Mouse (Mus musculus) embryo, embryonic 9.5 days (tissue): ENCODE measurements around the gene Slc41a1.
"Not testable (repeated sequence)": the region's sequence is repeated elsewhere in the genome, so short reads cannot be mapped to it uniquely, and the experiment has no call there.

Experiments used
- DNase-seq: peaks from one replicate; pipeline ENCODE4 v3.0.0-alpha.2; 2017; ENCODE audit errors: extremely low spot score

The Slc41a1 gene

GRCm38 (mm10) chr1:131827207-131827786, at the start of gene Slc41a1:
TSS of gene Slc41a1 (plus strand) at chr1:131827493.
- DNase-seq, result no peak

DNA sequence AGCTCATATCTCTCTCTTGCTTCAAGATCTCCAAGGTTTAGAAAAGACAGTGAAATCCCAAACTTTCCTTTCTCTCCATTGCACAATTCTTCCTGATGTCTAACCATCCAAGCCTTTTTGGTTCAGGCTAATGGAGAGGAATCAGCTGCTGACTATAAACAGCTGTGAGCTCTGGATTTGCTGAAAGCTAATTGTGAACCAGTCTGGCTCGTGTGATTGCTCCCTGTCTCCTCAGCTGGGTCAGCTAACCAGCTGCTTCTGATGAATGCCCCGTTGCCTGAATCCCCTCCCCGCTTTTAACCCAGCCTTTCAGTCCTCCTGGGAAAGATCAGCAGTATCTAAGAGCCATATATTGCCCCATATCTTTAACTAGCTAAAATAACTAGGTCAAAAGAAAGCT, 32.7 kb upstream of the Slc41a1 start:
- no peak for DNase-seq

DNA sequence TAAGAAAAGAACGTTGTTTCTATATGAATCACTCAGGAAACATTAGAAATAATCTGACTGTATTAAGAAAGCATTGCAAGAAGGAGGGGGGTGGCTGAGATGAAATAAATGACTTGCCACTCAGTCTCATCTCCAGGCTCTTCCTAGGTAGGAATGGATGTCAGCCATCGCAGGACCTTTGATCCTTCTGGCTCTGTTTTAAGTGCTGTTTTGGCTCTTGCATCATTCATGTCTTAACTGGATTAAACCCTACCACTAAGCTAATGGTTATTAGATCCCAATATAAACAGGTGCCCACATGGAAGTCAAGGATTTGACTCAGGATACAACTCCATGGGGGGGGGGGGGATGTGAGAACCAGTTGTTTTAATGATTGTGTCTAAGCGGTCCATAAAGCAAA, 32.1 kb upstream of the Slc41a1 start:
- no peak for DNase-seq

GRCm38 (mm10) chr1:131797202-131797909, 29.9 kb upstream of the Slc41a1 start, which contains the start of gene Pm20d1:
TSS of gene Pm20d1 (plus strand) at chr1:131797381.
- peak; percentile 65 for DNase-seq

DNA sequence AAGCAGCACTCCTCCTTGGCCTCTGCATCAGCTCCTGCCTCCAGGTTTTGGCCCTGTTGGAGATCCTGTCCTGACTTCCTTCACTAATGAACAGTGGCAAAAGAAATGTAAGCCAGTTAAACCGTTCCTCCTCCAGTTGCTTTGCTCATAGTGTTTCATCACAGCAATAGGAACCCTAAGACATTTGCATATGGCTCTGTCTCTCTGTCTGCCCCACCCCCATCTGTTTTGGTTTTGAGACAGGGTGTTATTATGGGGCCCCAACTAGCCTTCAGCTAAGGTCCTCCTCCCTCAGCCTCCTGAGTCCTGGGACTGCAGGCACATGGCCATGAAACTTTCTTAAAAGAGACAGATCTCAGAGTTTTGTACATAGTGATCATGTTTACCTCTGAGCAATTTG, 27.3 kb upstream of the Slc41a1 start:
- DNase-seq, result no peak

DNA sequence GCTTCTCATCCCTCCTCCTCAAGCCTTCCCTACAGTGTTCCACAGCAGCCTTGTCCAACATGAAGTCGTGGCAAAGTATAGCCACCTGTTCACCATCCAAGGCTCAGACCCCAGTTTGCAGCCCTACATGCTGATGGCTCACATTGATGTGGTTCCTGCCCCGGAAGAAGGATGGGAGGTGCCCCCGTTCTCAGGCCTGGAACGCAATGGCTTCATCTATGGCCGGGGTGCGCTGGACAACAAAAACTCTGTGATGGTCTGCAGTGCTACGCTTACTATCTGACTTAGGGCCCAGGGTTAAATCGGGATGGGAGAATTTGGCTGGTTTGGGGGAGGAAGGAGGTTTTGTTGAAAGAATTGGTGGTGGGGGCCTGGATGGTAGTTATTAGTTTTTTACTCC, 26.2 kb upstream of the Slc41a1 start:
- no peak for DNase-seq

DNA sequence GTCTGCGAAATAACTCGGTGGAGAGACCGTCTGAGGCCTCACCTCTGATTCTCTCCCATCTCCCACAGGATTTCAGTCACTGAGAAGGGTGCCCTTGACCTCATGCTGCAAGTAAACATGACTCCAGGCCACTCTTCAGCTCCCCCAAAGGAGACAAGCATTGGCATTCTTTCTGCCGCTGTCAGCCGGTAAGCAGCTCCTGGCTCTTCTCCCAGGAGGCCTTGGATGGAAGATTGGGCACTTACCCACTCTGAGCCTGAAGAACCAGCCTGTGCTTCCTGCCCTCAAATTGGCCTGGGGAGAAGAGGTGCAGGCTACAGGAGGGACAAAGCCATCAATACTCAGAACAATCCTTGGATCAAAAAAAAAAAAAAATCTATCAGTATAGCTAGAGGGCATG, 24.6 kb upstream of the Slc41a1 start:
- no peak for DNase-seq

- DNase-seq, result no peak
Measured at GRCm38 (mm10) chr1:131804166-131804565, 23.1 kb upstream of the Slc41a1 start.

GRCm38 (mm10) chr1:131808986-131809385, 18.3 kb upstream of the Slc41a1 start:
- DNase-seq, result no peak

GRCm38 (mm10) chr1:131809651-131810050, 17.6 kb upstream of the Slc41a1 start:
- DNase-seq, result no peak

DNA sequence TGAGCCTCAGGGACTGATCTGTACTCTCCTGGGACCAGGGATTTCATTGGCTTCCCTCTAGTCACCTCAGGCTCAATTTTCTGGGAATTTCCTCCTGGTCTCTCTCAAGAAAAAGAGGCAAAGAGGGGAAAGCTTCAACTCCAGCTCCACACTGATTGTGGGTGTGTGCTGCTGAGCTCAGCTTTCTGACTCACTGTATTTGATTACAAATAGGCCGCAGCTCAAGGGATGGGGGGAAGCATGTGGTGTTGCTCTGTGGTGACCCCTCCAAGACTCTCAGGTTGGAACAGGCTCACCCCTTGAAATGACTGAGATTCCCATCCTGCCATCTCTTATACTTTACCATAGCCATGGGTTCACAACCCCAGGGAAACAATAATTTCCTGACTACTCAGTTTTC, 15.9 kb upstream of the Slc41a1 start:
- DNase-seq, result no peak

DNA sequence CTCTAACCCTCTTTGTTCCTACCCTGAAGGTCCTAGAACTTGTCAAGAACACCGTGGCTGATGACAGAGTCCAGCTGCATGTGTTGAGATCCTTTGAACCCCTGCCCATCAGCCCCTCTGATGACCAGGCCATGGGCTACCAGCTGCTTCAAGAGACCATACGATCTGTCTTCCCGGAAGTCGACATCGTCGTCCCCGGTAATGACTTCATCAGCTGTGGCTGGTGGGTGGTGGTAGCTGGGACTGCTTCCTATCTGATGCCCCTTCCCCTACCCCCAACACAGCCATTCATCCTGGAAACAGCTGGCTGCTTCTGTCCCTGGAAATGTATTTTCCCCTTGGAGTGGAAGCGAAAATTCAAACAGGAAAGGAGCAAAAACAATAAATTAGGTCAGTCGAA, 15.3 kb upstream of the Slc41a1 start:
- no peak for DNase-seq

- no peak for DNase-seq
Measured at GRCm38 (mm10) chr1:131812631-131813295, 14.5 kb upstream of the Slc41a1 start.

DNA sequence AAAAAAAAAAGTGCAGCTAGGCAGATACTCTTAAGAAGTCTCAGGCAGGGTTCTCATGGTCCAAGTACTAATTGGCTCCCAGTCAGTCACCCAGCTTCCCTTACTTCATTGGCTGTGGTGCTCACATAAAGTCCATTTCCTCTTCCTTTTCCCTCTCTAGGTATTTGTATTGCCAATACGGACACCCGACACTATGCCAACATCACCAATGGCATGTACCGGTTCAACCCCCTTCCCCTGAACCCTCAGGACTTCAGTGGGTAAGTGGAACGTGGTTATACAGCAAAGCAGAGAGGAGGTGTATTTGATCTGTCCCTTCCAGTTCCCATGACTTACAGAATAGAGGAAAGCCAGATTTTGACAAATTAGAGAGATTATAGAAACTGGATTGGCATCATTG, 13.6 kb upstream of the Slc41a1 start:
- DNase-seq, result no peak

- DNase-seq, result no peak
Measured at GRCm38 (mm10) chr1:131814191-131814590, 13.1 kb upstream of the Slc41a1 start.

- no peak for DNase-seq
Measured at GRCm38 (mm10) chr1:131816886-131817285, 10.4 kb upstream of the Slc41a1 start.

DNA sequence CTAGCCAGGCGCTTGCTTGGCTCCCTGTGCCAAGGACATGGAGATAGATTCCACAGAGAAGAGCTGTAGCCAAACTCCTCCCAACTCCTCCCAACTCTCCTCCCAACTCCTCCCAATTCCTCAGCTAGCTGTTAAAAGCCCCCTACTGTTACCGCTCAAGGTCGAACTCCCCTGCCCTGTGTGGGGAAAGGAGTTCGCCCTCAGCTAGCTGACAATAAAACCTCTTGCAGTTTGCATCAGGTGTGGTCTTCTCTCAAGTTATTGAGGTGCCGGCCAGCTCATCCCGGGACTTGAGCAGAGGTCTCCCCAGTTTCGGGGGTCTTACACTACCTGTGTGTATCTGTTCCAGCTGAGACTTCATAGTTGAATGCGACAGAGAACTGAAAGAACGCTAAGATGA, 6.9 kb upstream of the Slc41a1 start:
- DNase-seq, result not testable (repeated sequence)

- no peak for DNase-seq
Measured at GRCm38 (mm10) chr1:131820887-131821328, 6.4 kb upstream of the Slc41a1 start.

DNA sequence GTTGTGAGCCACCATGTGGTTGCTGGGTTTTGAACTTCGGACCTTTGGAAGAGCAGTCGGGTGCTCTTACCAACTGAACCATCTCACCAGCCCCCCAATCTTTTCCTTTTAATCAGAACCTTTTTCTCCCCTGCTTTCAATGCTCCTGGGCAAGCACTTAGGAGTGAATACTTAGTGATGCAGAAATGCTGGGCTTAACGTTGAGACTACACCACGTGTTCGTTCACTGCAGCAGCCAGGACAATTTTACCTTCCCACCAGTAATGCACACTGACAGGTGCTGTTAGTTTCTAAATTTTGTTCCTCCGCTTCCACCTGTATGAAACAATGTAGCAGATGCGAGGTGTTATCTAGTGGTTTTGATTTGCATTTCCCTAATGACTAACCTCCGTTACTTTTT, 5.0 kb upstream of the Slc41a1 start:
- DNase-seq, result no peak

DNA sequence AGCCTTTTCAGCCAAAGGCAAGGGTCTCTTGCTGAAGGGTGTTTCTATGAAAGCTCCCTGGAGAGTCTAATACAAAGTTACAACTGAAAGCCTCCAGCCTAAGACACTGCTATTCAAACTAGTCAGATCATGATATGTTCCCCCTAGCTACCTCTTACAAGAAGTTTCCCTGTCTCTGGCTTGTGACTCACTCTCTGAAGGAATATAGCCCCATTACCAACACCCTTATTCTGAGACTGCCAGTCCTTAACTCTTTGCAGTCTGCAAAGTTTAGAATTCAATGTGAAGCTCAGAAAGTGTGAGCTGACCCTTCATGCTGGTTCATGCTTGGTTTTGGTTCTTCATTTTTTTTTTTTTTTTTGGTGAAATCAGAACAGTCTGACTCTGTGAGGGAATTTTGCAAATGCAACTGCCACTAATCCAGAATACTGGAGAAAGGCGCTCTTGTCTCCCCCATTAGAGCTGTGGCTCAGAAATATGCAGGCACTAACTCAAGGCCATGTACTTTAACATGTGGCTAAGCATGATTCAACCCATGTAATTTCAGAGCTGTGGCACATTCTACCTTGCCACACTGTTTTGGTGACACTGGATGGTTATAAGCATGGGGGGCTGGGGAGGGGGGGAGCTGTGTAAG, 4.3 kb upstream of the Slc41a1 start:
- DNase-seq, result no peak

- DNase-seq, result no peak
Measured at GRCm38 (mm10) chr1:131823563-131823962, 3.7 kb upstream of the Slc41a1 start.

DNA sequence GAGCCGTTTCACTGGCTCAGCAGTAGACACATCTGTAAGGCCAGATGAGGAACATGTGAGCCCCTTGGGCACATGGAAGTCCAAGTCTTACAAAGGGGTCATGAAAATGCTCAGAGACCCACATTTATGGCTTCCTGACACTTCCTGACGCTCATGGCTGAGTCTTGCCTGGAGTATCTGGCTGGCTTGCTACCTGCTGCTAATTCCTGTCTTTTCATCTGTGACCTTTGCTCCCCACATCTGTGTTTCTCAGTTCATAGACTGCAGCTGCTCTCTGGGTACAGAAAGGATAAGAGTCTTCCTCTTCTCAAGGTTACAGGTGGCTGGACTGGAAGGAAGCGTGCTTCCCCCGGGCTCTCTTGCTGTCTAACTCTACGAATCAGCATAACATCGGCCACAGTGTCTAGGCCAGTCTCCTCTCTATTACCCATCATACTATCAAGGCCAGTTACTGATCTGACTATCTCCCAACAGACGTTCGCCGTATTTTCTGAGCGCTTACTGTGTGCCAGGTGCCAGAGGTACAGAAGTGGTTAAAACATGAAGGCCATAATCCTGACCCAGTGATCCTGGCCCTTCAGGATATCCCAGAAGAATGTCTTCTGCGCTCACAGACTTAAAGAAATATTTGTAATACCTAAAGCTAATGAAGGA, 2.6 kb upstream of the Slc41a1 start:
- no peak for DNase-seq
